Mouse (Mus musculus) limb, embryonic 10.5 days (tissue): ENCODE measurements around the gene Prcc. TPM values are rescaled to one million over a fixed set of nuclear protein-coding genes. Genes with fewer than 3 reads are reported as not detected.
A peak's percentile ranks its signal among the peaks of the same experiment; 100 is the strongest.

Experiments
- DNase-seq: peaks from one replicate; pipeline ENCODE4 v3.0.0-alpha.2; 2017; ENCODE audit warnings: low spot score
- H3K27ac ChIP-seq: fragments of 300-500 bp; sonication (generic); 2 replicates; pipeline ENCODE4 v1.5.1; 2016; ENCODE audit warnings: mild to moderate bottlenecking
- H3K27me3 ChIP-seq: fragments of 300-500 bp; sonication (generic); 2 replicates; pipeline ENCODE4 v1.6.1; 2016; ENCODE audit warnings: low read depth, mild to moderate bottlenecking; ENCODE audit not compliant: poor library complexity, severe bottlenecking
- H3K36me3 ChIP-seq: fragments of 300-500 bp; sonication (generic); 2 replicates; pipeline ENCODE4 v1.6.1; 2016; ENCODE audit warnings: mild to moderate bottlenecking, moderate library complexity
- H3K4me1 ChIP-seq: fragments of 300-500 bp; sonication (generic); 2 replicates; pipeline ENCODE4 v1.6.1; 2016
- H3K4me3 ChIP-seq: fragments of 300-500 bp; sonication (generic); 2 replicates; pipeline ENCODE4 v1.5.1; 2016; ENCODE audit warnings: mild to moderate bottlenecking, moderate library complexity
- H3K9me3 ChIP-seq: fragments of 300-500 bp; sonication (generic); replicated peaks from 2 replicates; pipeline ENCODE4 v1.6.1; 2016; ENCODE audit warnings: mild to moderate bottlenecking
- WGBS: fragments of 180-500 bp; shearing (Covaris S2); methylation state at CpG from one replicate; pipeline ENCODE4 v1.1.7; 2016; 5-methylcytosine and 5-hydroxymethylcytosine counted together
- polyA plus RNA-seq: library from polyadenylated mRNA; unstranded; fragments of >200 nt; fragmentation: Nextera tagmentation; extraction: Ambion mirVana; gene quantifications from 2 replicates; pipeline ENCODE4 v1.2.1, GENCODE M21; 2016

The Prcc gene
- polyA plus RNA-seq, 1 experiment from 2014 or later: 17.5 TPM

GRCm38 (mm10) chr3:87818226-87818625 is 67.2 kb downstream of the Prcc start:
- WGBS: 69% methylated on average over 12 of the region's 12 CpGs
- Histone ChIP-seq H3K4me1 (peaks cover 6% of the 10 kb centered on the region), H3K36me3 (no peaks in the 10 kb centered on the region), H3K9me3 (no peaks in the 10 kb centered on the region), H3K27me3 (peaks cover 67% of the 10 kb centered on the region), H3K27ac (no peak overlapping the region), H3K4me3 (no peak overlapping the region)
- DNase-seq: no peak

DNA sequence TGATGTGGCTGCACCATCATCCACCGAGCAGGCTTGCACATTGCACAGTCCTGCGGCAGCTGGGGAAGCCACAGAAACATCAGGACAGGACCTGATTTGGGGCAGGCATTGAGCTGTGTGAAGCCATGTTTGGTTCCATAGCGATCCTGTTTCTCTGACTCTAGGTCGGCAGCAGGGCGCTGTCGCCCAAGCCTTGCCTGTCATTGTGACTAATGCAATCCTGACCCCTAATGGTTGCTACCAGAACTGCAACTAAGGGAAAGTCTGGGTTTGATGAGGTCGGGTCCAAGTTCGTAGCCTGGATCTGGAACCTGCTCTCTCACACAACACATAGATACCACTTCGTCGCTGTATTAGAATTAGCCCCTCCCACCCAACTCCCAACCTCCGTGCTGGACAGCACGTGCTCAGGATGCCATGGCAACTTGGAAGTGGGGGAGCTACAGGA is 68.7 kb downstream of the Prcc start:
- H3K27ac ChIP-seq: no peak overlapping the region
- WGBS: 9% methylated on average over 12 of the region's 12 CpGs
- peaks cover 19% of the 10 kb centered on the region for H3K4me1 ChIP-seq

DNA sequence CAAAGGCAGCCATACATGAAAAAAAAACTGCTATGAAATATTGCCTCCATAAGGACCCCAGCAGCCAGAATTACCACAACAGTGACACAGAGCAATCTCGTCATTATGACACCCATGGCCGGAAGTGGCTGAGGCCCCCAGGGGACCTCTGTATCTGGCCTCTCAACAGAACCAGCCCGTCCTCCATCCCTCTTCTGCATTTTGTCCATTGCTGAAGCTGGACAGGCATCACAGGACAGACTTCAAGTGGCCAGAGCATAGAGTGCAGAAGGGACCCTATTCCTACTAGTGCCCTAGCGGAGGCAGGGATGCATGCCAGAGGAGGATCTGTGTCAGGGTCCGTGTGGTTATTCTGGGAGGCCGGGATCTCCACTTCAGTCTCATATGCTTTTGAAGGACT is 69.2 kb downstream of the Prcc start:
- 66% methylated on average over 6 of the region's 6 CpGs for WGBS
- Histone ChIP-seq H3K4me3 (no peak overlapping the region), H3K27me3 (peaks cover 86% of the 10 kb centered on the region), H3K4me1 (peaks cover 19% of the 10 kb centered on the region), H3K9me3 (no peaks in the 10 kb centered on the region), H3K27ac (no peak overlapping the region), H3K36me3 (no peaks in the 10 kb centered on the region)
- no peak for DNase-seq

More for the DNA sequence above, 68.7 kb downstream of the Prcc start:
- Histone ChIP-seq H3K4me3 (no peak overlapping the region), H3K9me3 (no peaks in the 10 kb centered on the region), H3K27me3 (peaks cover 81% of the 10 kb centered on the region), H3K36me3 (no peaks in the 10 kb centered on the region)
- DNase-seq: peak; percentile 77

GRCm38 (mm10) chr3:87812873-87813272 is 72.5 kb downstream of the Prcc start:
- H3K27me3 ChIP-seq: peaks cover 99% of the 10 kb centered on the region

DNA sequence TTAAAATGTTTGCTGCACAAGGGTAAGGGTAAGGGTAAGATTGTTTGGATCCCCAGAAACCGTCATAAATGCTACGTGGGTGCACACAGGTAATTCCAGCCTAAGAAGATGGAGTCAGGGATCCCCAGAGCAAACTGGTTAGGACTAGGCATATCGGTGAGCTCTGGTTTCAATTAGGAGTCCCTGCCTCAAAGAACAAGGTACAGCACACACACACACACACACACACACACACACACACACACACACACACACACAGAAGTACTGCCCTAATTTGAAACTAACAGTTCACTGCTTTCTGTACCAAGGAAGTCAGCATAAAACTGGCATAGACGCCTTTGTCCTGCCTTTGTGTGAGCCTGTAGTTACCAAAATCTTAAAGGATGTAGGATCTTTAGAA is 73.0 kb downstream of the Prcc start:
- H3K27ac ChIP-seq: 0 out of 2 replicates have a peak overlapping the region, but pooled peaks have one; percentile 14
- no peaks in the 10 kb centered on the region for H3K36me3 ChIP-seq
- DNase-seq: peak; percentile 64
- peaks cover 99% of the 10 kb centered on the region for H3K27me3 ChIP-seq
- no peaks in the 10 kb centered on the region for H3K9me3 ChIP-seq
- H3K4me1 ChIP-seq: peaks cover 28% of the 10 kb centered on the region
- no peak overlapping the region for H3K4me3 ChIP-seq
- WGBS: 56% methylated on average over 4 of the region's 4 CpGs

More at GRCm38 (mm10) chr3:87812873-87813272, 72.5 kb downstream of the Prcc start:
- Histone ChIP-seq H3K9me3 (no peaks in the 10 kb centered on the region), H3K4me1 (peaks cover 28% of the 10 kb centered on the region), H3K36me3 (no peaks in the 10 kb centered on the region), H3K27ac (0 out of 2 replicates have a peak overlapping the region, but pooled peaks have one; percentile 14), H3K4me3 (no peak overlapping the region)
- 57% methylated on average over 10 of the region's 10 CpGs for WGBS
- no peak for DNase-seq

DNA sequence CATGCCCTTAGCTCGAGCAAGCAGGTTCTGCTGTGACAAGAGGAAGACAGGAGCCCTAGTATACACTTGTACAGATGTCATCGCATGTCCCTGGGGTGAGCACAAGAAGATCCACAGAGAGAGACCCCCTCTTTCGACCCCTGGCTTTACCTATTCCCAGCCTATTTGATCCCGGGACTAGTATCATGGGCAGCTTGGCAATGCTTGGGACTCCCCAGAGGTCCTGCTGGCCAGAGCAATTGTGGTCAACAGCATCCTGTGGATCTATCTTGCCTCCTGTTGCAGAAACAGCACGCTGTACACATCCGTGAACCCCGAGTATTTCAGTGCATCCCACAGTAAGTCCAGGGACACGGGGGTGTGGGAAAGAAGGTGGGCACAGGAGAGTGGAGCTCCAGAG is 74.1 kb downstream of the Prcc start:
- H3K4me1 ChIP-seq: peaks cover 25% of the 10 kb centered on the region
- 87% methylated on average over 8 of the region's 8 CpGs for WGBS
- no peaks in the 10 kb centered on the region for H3K36me3 ChIP-seq
- peaks cover 99% of the 10 kb centered on the region for H3K27me3 ChIP-seq
- no peak overlapping the region for H3K4me3 ChIP-seq
- H3K27ac ChIP-seq: no peak overlapping the region
- H3K9me3 ChIP-seq: no peaks in the 10 kb centered on the region
- DNase-seq: no peak

GRCm38 (mm10) chr3:87809322-87809962 is 76.0 kb downstream of the Prcc start:
- Histone ChIP-seq H3K9me3 (no peaks in the 10 kb centered on the region), H3K4me1 (peaks cover 27% of the 10 kb centered on the region), H3K36me3 (no peaks in the 10 kb centered on the region), H3K4me3 (peak overlapping the region; percentile 35), H3K27ac (no peak overlapping the region), H3K27me3 (peaks cover 99% of the 10 kb centered on the region)
- WGBS: 3% methylated on average over 28 of the region's 28 CpGs
- DNase-seq: no peak

Other genes with a start within 250 kb of the Prcc start
- 0.31 and 0.43 TPM in 2 replicates for gene Lrrc71, start 137.0 kb downstream of the Prcc start, polyA plus RNA-seq
- 0.28 and 0.29 TPM in 2 replicates for gene Ntrk1, start 90.4 kb downstream of the Prcc start, polyA plus RNA-seq
- 0.05 and 0.16 TPM in 2 replicates for gene Insrr, start 88.7 kb downstream of the Prcc start, polyA plus RNA-seq
- 13.8 and 17.7 TPM in 2 replicates for gene Pear1, start 61.3 kb downstream of the Prcc start, polyA plus RNA-seq
- 0.13 TPM in 1 of 2 replicates, not detected in the other for gene Sh2d2a, start 38.9 kb downstream of the Prcc start, polyA plus RNA-seq
- gene Hdgf, start 20.7 kb upstream of the Prcc start, polyA plus RNA-seq: 272 and 313 TPM in 2 replicates
- 75.0 and 81.3 TPM in 2 replicates for gene Mrpl24, start 33.9 kb upstream of the Prcc start, polyA plus RNA-seq
- gene Isg20l2, start 44.7 kb upstream of the Prcc start, polyA plus RNA-seq: 84.8 and 86.0 TPM in 2 replicates
- 21.1 and 21.7 TPM in 2 replicates for gene Rrnad1, start 45.1 kb upstream of the Prcc start, polyA plus RNA-seq
- gene Crabp2, start 63.1 kb upstream of the Prcc start, polyA plus RNA-seq: 944 and 1,066 TPM in 2 replicates
- gene Nes, start 85.5 kb upstream of the Prcc start, polyA plus RNA-seq: 13.5 and 14.6 TPM in 2 replicates
- not detected in 2 replicates for gene Bcan, start 114.6 kb upstream of the Prcc start, polyA plus RNA-seq
- 0.06 TPM in 1 of 2 replicates, not detected in the other for gene Hapln2, start 142.0 kb upstream of the Prcc start, polyA plus RNA-seq
- 42.4 and 53.4 TPM in 2 replicates for gene Gpatch4, start 157.5 kb upstream of the Prcc start, polyA plus RNA-seq
- gene Naxe, start 172.9 kb upstream of the Prcc start, polyA plus RNA-seq: 132 and 148 TPM in 2 replicates
- gene Ttc24, start 192.7 kb upstream of the Prcc start, polyA plus RNA-seq: not detected in 2 replicates
- 23.1 and 26.7 TPM in 2 replicates for gene Iqgap3, start 196.4 kb upstream of the Prcc start, polyA plus RNA-seq